In the genomic region with DNA sequence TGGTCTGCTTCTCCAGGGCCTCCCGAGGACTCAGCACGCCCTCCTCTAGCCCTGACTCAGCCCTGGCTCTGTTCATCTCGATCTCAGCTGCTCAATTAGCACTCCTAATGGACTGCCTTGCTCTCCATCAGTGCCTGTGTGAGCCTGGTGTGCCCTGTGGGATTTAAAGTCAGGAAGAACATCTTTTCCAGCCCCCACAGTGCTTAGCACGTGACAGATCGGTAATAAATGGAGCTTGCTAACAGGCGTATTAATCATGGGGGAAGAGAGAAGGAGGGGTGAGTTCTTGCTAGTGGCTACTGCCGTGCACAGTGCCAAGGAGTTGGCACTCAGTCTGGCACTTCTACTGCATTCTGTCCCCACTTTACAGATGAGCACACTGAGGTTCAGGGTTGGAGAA, we compare ENCODE assay signal across 15 mouse cellular contexts. TPM values are rescaled to one million over a fixed set of nuclear protein-coding genes. Genes with fewer than 3 reads are reported as not detected.
DNase-seq lines count a peak whose midpoint lies in the region; ATAC-seq and TF ChIP-seq lines count a peak whose summit lies in the region.
"Had no signal": no experiment of that assay in that cellular context is flagged by ENCODE, and none has a peak within 500 bp of the region (broad histone marks: within the 10 kb centered on the region; RNA-seq: fewer than 3 reads in every experiment).

No protein-coding gene starts in this region.

- no peaks in the 10 kb centered on the region for H3K36me3 ChIP-seq in kidney, embryonic 15.5 days
- H3K36me3 ChIP-seq in hindbrain, embryonic 10.5 days, result no peaks in the 10 kb centered on the region
- H3K36me3 ChIP-seq in midbrain, postnatal 0 days (ENCODE audit: insufficient read depth, low read length), result no peaks in the 10 kb centered on the region
- H3K36me3 ChIP-seq: embryonic facial prominence, embryonic 12.5 days; heart, embryonic 15.5 days; limb, embryonic 15.5 days; lung, embryonic 15.5 days; midbrain, embryonic 12.5 days had no signal

- TF ChIP-seq CTCF in midbrain, postnatal 0 days (IDR thresholded peaks at IDR 0.05), result no peak

- DNase-seq in kidney, postnatal 25 days, result no peak
- DNase-seq in embryo, embryonic 10.5 days (ENCODE audit: low spot score), result peak; percentile 20
- DNase-seq in hindbrain, embryonic 10.5 days (ENCODE audit: low spot score), result peak; percentile 25
- DNase-seq in midbrain, postnatal 0 days (ENCODE audit: low spot score), result peak; percentile 61
- DNase-seq in heart, adult 8-10 months (ENCODE audit: low spot score), result no peak
- no peak for DNase-seq in gastrocnemius, adult 8-10 months (ENCODE audit: low spot score in 2 of 2)
- no peak for DNase-seq in left cerebral cortex, adult 18-20 months (ENCODE audit: low spot score in 2 of 2)
- DNase-seq: kidney, adult 18-20 months; layer of hippocampus, adult 9-11 months had no signal

- H3K4me3 ChIP-seq in kidney, embryonic 15.5 days (replicated peaks), result no peak overlapping the region
- no peak overlapping the region for H3K4me3 ChIP-seq in hindbrain, embryonic 10.5 days
- no peak overlapping the region for H3K4me3 ChIP-seq in midbrain, postnatal 0 days (ENCODE audit: low read depth, low read length)
- H3K4me3 ChIP-seq: embryonic facial prominence, embryonic 12.5 days; heart, embryonic 15.5 days; limb, embryonic 15.5 days; lung, embryonic 15.5 days; midbrain, embryonic 12.5 days had no signal

- no peak overlapping the region for H3K27ac ChIP-seq in kidney, embryonic 15.5 days
- H3K27ac ChIP-seq in hindbrain, embryonic 10.5 days, result no peak overlapping the region
- H3K27ac ChIP-seq in midbrain, postnatal 0 days (ENCODE audit: low read depth, low read length), result no peak overlapping the region
- H3K27ac ChIP-seq: embryonic facial prominence, embryonic 12.5 days; heart, embryonic 15.5 days; limb, embryonic 15.5 days; lung, embryonic 15.5 days; midbrain, embryonic 12.5 days had no signal

- no peak overlapping the region for H3K4me2 ChIP-seq in kidney, embryonic 15.5 days
- no peak overlapping the region for H3K4me2 ChIP-seq in midbrain, postnatal 0 days (ENCODE audit: low read depth, low read length, poor library complexity, severe bottlenecking)
- H3K4me2 ChIP-seq: embryonic facial prominence, embryonic 12.5 days; heart, embryonic 15.5 days; limb, embryonic 15.5 days; lung, embryonic 15.5 days; midbrain, embryonic 12.5 days had no signal

- H3K9me3 ChIP-seq in kidney, embryonic 15.5 days (replicated peaks), result no peaks in the 10 kb centered on the region
- no peaks in the 10 kb centered on the region for H3K9me3 ChIP-seq in hindbrain, embryonic 10.5 days
- H3K9me3 ChIP-seq in midbrain, postnatal 0 days (ENCODE audit: low read length), result no peaks in the 10 kb centered on the region
- H3K9me3 ChIP-seq: embryonic facial prominence, embryonic 12.5 days; heart, embryonic 15.5 days; limb, embryonic 15.5 days; lung, embryonic 15.5 days; midbrain, embryonic 12.5 days had no signal

- peaks cover 7% of the 10 kb centered on the region for H3K27me3 ChIP-seq in kidney, embryonic 15.5 days
- H3K27me3 ChIP-seq in hindbrain, embryonic 10.5 days (ENCODE audit: insufficient read depth, poor library complexity, severe bottlenecking), result peaks cover 13% of the 10 kb centered on the region; the same call in 1 of the 2 replicates
- no peaks in the 10 kb centered on the region for H3K27me3 ChIP-seq in midbrain, postnatal 0 days (ENCODE audit: insufficient read depth, low read length)
- H3K27me3 ChIP-seq: embryonic facial prominence, embryonic 12.5 days had no signal

- ATAC-seq in kidney, embryonic 15.5 days (replicated peaks; ENCODE audit: low FRiP score), result 0 out of 2 replicates have a peak, but pooled peaks have one; percentile 33
- ATAC-seq in midbrain, postnatal 0 days (ENCODE audit: low FRiP score), result no peak

- H3K4me1 ChIP-seq in kidney, embryonic 15.5 days, result peaks cover 45% of the 10 kb centered on the region
- peaks cover 61% of the 10 kb centered on the region for H3K4me1 ChIP-seq in hindbrain, embryonic 10.5 days (replicated peaks)
- H3K4me1 ChIP-seq in midbrain, postnatal 0 days (ENCODE audit: insufficient read depth, low read length), result peaks cover 7% of the 10 kb centered on the region; the same call in 1 of the 2 replicates

- 26% methylated on average over 7 of the region's 7 CpGs for WGBS in kidney, embryonic 15.5 days
- WGBS in hindbrain, embryonic 10.5 days, result 63% methylated on average over 7 of the region's 7 CpGs
- 34% methylated on average over 7 of the region's 7 CpGs for WGBS in midbrain, postnatal 0 days

- no peak overlapping the region for H3K9ac ChIP-seq in kidney, embryonic 15.5 days
- no peak overlapping the region for H3K9ac ChIP-seq in midbrain, postnatal 0 days (replicated peaks; ENCODE audit: low read length, poor library complexity, severe bottlenecking)
- H3K9ac ChIP-seq: embryonic facial prominence, embryonic 12.5 days; heart, embryonic 15.5 days; limb, embryonic 15.5 days; lung, embryonic 15.5 days; midbrain, embryonic 12.5 days had no signal

RNA-seq across cellular contexts. Expression of a gene that starts 27.6 kb away (rescaled TPM):
- polyA plus RNA-seq in kidney, embryonic 15.5 days (2015; fragmentation: Nextera tagmentation; extraction: Ambion mirVana), result 0.21 and 0.37 TPM in 2 replicates
- polyA plus RNA-seq in hindbrain, embryonic 10.5 days (2016; fragmentation: Nextera tagmentation; extraction: Ambion mirVana), result 0.22 and 0.48 TPM in 2 replicates
- total RNA-seq in midbrain, postnatal 0 days (2014; rRNA removed), result 14.4 and 26.2 TPM in 2 replicates
- 2.7 and 2.9 TPM in 2 replicates for polyA plus RNA-seq in midbrain, postnatal 0 days (2015; fragmentation: Nextera tagmentation; extraction: Ambion mirVana)
- total RNA-seq in heart, adult 8-10 months (2022), result 100 to 1,000 TPM; 130 to 134 (median 132) TPM
- total RNA-seq in gastrocnemius, adult 8-10 months (2022), result 100 to 1,000 TPM; 128 to 144 (median 135) TPM
- 10 to 100 TPM; 38.7 to 43.1 TPM for total RNA-seq in left cerebral cortex, adult 18-20 months (2021)

RNA-seq across cellular contexts. Expression of a gene that starts 51.6 kb away (rescaled TPM):
- polyA plus RNA-seq in kidney, embryonic 15.5 days (2015; fragmentation: Nextera tagmentation; extraction: Ambion mirVana), result 2.2 and 2.3 TPM in 2 replicates
- polyA plus RNA-seq in hindbrain, embryonic 10.5 days (2016; fragmentation: Nextera tagmentation; extraction: Ambion mirVana), result 1.2 and 1.8 TPM in 2 replicates
- 13.1 and 18.7 TPM in 2 replicates for total RNA-seq in midbrain, postnatal 0 days (2014; rRNA removed)
- polyA plus RNA-seq in midbrain, postnatal 0 days (2015; fragmentation: Nextera tagmentation; extraction: Ambion mirVana), result 7.2 and 9.6 TPM in 2 replicates
- 10 to 100 TPM; 39.5 to 54.6 (median 45.7) TPM for total RNA-seq in heart, adult 8-10 months (2022)
- total RNA-seq in gastrocnemius, adult 8-10 months (2022), result 1 to 10 TPM; 3.0 to 6.3 (median 4.2) TPM
- total RNA-seq in left cerebral cortex, adult 18-20 months (2021), result 10 to 100 TPM; 34.8 to 39.2 TPM

Comparison
In these comparisons a context has a peak if more than half of its experiments do, and no peak if none do; other contexts are left out.
1. DNase-seq: peak in embryo, embryonic 10.5 days (single experiment), hindbrain, embryonic 10.5 days (single experiment) and midbrain, postnatal 0 days (single experiment); none in kidney, postnatal 25 days (0 of 2), heart, adult 8-10 months (single experiment), gastrocnemius, adult 8-10 months (0 of 2) and left cerebral cortex, adult 18-20 months (0 of 2).